Mouse (Mus musculus): ENCODE results near the gene Gm3636. TPM values are rescaled to one million over a fixed set of nuclear protein-coding genes. Genes with fewer than 3 reads are reported as not detected.
"Not testable (repeated sequence)": the region's sequence is repeated elsewhere in the genome, so short reads cannot be mapped to it uniquely, and the experiment has no call there.

The Gm3636 gene
- total RNA-seq (2021), result 1 to 10 TPM; 2.8 to 3.6 TPM

DNA sequence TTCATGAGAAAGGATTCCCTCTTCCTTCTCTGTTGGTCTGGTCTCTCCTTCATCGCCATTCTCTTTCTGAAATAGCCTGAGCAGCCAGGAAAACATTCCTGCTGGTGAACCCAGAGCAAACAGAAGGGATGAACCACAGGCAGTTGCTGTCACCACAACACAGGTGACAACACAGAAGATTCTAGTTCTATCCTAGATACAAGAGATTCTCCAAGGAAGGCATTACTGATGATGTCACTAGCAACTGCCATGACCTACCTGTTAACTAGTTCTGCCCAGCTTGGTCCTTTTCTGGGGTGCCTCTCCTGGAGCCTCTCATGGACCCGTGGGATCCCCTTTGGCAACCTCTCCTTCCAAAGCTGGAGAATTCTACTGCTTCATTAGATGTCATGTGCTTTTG lies at the start of gene Gm3636:
Gene Gm3636, minus strand, starts transcription at position 101 of the 400 bp plus-strand sequence.
- DNase-seq, result not testable (repeated sequence)

DNA sequence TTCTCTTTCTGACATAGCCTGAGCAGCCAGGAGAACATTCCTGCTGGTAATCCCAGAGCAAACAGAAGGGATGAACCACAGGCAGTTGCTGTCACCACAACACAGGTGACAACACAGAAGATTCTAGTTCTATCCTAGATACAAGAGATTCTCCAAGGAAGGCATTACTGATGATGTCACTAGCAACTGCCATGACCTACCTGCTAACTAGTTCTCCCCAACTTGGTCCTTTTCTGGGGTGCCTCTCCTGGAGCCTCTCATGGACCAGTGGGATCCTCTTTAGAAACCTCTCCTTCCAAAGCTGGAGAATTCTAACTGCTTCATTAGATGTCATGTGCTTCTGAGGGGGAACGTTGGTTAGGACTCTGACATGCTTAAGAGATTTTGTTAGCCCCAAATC lies 32.2 kb upstream of the Gm3636 start, which contains the start of gene Gm8362:
Gene Gm8362, minus strand, starts transcription at position 101 of the 400 bp plus-strand sequence.
- not testable (repeated sequence) for DNase-seq

DNA sequence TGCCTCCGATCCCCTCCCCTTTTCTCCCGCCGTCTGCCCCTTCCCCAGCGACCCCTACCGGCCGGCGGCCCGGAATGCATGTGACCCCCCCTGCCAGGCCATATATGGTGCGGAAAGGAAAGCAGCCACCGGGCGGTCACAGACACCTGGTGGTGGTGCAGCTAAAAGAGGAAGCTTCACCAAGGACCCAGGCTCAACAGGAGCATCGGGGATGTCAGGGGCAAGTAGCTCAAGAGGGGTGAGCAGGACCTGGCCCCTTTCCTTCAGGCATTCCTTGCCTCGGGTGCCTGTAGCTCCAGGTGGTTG lies 15.1 kb upstream of the Gm3636 start:
- DNase-seq, result peak; percentile 4

DNA sequence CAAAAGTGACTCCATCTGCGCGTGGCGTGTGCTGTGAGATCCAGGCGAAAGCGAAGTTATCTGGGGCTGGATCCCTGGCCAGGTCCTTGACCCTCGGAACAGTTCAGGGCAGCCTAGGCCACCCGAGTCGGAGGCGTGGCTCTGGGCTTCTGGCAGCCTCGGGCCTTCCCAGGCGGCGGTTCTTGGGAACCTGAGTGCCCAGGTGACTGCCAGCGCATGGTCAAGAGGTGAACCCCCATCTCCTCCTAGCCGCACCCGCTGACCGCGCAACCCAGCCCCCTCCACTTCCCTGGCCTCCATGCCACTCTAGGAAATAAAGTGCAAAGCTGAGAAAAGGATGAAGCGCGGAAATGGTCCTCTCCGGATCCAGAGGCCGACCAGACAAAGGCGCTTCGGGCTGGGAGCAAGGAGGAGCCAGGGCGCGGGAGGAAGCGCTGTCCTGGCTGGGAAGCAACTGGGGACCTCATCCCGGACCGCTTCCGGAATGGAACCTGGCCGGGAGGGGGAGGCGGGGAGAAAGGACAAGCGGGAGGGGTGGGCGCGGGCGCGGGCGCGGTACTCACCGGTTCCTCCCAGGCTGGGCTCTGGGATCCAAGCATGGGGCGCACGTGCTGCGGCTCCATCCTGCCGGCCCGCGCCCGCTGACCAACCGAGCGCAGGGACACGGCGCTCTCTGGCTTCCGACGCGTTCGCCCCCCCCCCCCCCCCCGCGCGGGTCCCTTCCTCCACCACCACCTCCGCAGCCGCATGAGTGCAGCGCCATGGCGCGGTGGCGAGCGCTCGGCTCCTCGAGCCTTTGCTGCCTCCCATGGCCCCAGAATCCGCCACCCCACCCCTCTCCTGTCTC lies 14.5 kb upstream of the Gm3636 start:
- DNase-seq, result peak; percentile 29

DNA sequence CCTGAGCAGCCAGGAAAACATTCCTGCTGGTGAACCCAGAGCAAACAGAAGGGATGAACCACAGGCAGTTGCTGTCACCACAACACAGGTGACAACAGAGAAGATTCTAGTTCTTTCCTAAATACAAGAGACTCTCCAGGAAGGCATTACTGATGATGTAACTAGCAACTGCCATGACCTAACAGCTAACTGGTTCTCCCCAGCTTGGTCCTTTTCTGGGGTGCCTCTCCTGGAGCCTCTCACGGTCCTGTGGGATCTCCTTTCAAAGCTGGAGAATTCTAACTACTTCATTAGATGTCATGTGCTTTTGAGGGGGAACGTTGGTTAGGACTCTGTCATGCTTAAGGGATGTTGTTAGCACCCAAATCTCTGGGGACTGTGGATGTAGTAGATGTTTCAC lies 22.0 kb downstream of the Gm3636 start, which contains the start of gene Gm8050:
Gene Gm8050, minus strand, starts transcription at position 101 of the 400 bp plus-strand sequence.
- DNase-seq, result not testable (repeated sequence)

Other genes starting within 250 kb of the Gm3636 start
- gene Gm8356, start 205.0 kb downstream of the Gm3636 start, total RNA-seq (2021), result under 1 TPM in 1 of 2 experiments, not detected in 1; 0.19 TPM
- under 1 TPM; 0.41 to 0.90 TPM for gene Gm3629, start 151.7 kb downstream of the Gm3636 start, total RNA-seq (2021)
- gene Gm3460, start 119.9 kb downstream of the Gm3636 start, total RNA-seq (2021), result not detected
- not detected for gene Gm10251, start 58.2 kb downstream of the Gm3636 start, total RNA-seq (2021)
- not detected for gene Gm8050, start 22.1 kb downstream of the Gm3636 start, total RNA-seq (2021)
- under 1 TPM in 1 of 2 experiments, not detected in 1; 0.21 TPM for gene Gm8362, start 32.1 kb upstream of the Gm3636 start, total RNA-seq (2021)
- not detected for gene Gm3642, start 98.0 kb upstream of the Gm3636 start, total RNA-seq (2021)
- under 1 TPM; 0.43 to 0.59 TPM for gene Gm3667, start 147.6 kb upstream of the Gm3636 start, total RNA-seq (2021)
- not detected for gene Gm6356, start 231.5 kb upstream of the Gm3636 start, total RNA-seq (2021)